Mouse (Mus musculus) cortical plate, adult 2 months (tissue): ENCODE data around the gene Apcs. TPM values are rescaled to one million over a fixed set of nuclear protein-coding genes. Genes with fewer than 3 reads are reported as not detected.

Experiments used
- H3K27ac ChIP-seq: fragments of 200-500 bp; 2 replicates; pipeline ENCODE4 v1.5.1; 2012; ENCODE audit warnings: low read length, control low read depth, inconsistent platforms; ENCODE audit not compliant: insufficient read depth
- H3K4me1 ChIP-seq: fragments of 200-500 bp; 2 replicates; pipeline ENCODE4 v1.6.1; 2011; ENCODE audit warnings: low read length; ENCODE audit not compliant: control insufficient read depth, insufficient read depth
- H3K4me3 ChIP-seq: fragments of 200-500 bp; 2 replicates; pipeline ENCODE4 v1.5.1; 2011; ENCODE audit warnings: mild to moderate bottlenecking, low read length, control low read depth; ENCODE audit not compliant: insufficient read depth
- CTCF ChIP-seq: fragments of 200-500 bp; IDR thresholded peaks from 2 replicates; pipeline ENCODE4 v1.5.1; 2011; ENCODE audit warnings: mild to moderate bottlenecking, control low read depth, low read length; ENCODE audit not compliant: insufficient read depth; ENCODE audit errors: extremely low read depth
- POLR2A ChIP-seq: fragments of 200-500 bp; IDR thresholded peaks from 2 replicates; pipeline ENCODE4 v1.6.1; 2011; ENCODE audit warnings: mild to moderate bottlenecking, low read length, control low read depth; ENCODE audit not compliant: insufficient read depth; ENCODE audit errors: extremely low read depth
- polyA plus RNA-seq: library from polyadenylated mRNA; depleted of rRNA; stranded (reverse); fragments of >200 nt; gene quantifications from 2 replicates; pipeline ENCODE4 v1.2.3, GENCODE M21; 2012; rRNA removed

Gene Apcs
- not detected in 2 replicates for polyA plus RNA-seq

GRCm38 (mm10) chr1:172894777-172895357 is at the start of gene Apcs:
Apcs (minus strand) TSS chr1:172895041.
- no peak for TF ChIP-seq POLR2A
- no peak for TF ChIP-seq CTCF
- Histone ChIP-seq H3K27ac (no peak within 1 kb of the TSS), H3K4me1 (no peaks in the 10 kb centered on the region), H3K4me3 (no peak within 1 kb of the TSS)

DNA sequence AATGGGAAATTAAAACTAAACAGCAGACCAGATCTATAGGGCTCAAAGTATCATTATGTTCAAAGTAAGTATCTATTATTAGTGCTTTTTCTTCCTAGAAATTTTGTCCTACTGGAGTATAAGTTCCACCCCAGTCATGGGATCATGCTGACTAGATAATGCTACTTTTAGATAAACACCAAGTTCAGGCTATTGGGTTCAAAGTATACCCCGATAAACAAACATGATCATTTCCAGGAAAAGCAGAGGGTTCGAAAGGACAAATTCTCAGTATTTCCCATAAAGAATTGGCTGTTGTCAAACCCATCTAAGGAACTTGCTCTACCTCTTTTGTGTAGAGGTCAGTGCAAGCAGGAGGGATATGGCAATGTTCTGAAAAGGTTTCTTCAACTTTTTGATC is 37.4 kb upstream of the Apcs start:
- no peak for TF ChIP-seq POLR2A
- TF ChIP-seq CTCF: no peak
- Histone ChIP-seq H3K4me3 (no peak overlapping the region), H3K27ac (no peak overlapping the region), H3K4me1 (no peaks in the 10 kb centered on the region)

DNA sequence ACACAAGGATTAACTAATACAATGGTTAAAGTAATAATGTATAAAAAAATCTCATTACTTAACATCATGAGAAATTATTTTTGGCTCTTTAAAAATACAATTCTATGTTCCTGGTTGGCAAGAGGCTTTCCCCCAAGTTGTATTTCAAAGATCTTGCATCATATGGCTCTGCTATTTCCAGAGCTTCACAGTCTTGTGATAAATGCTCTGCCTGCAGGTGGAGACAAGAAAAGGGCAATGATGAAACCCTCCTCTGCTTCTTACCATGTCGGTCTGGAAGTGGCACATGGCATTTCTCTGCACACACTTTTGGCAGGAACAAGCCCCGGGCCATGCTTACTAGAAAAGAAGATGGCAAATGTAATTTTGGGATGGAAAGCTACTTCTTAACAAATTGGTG is 23.6 kb upstream of the Apcs start:
- Histone ChIP-seq H3K27ac (no peak overlapping the region), H3K4me3 (no peak overlapping the region), H3K4me1 (no peaks in the 10 kb centered on the region)
- no peak for TF ChIP-seq CTCF
- TF ChIP-seq POLR2A: no peak

- TF ChIP-seq CTCF: no peak
- TF ChIP-seq POLR2A: no peak
- no peak overlapping the region for H3K4me3 ChIP-seq
- no peaks in the 10 kb centered on the region for H3K4me1 ChIP-seq
- H3K27ac ChIP-seq: no peak overlapping the region
Measured at GRCm38 (mm10) chr1:172917115-172917514, 22.3 kb upstream of the Apcs start.

GRCm38 (mm10) chr1:172903313-172903712 is 8.5 kb upstream of the Apcs start:
- H3K4me3 ChIP-seq: no peak overlapping the region
- no peak for TF ChIP-seq CTCF
- no peak for TF ChIP-seq POLR2A
- H3K4me1 ChIP-seq: no peaks in the 10 kb centered on the region
- H3K27ac ChIP-seq: no peak overlapping the region

- Histone ChIP-seq H3K4me1 (no peaks in the 10 kb centered on the region), H3K27ac (no peak overlapping the region), H3K4me3 (no peak overlapping the region)
- TF ChIP-seq CTCF: no peak
- TF ChIP-seq POLR2A: no peak
Measured at GRCm38 (mm10) chr1:172895435-172895834, 594 bp upstream of the Apcs start.

DNA sequence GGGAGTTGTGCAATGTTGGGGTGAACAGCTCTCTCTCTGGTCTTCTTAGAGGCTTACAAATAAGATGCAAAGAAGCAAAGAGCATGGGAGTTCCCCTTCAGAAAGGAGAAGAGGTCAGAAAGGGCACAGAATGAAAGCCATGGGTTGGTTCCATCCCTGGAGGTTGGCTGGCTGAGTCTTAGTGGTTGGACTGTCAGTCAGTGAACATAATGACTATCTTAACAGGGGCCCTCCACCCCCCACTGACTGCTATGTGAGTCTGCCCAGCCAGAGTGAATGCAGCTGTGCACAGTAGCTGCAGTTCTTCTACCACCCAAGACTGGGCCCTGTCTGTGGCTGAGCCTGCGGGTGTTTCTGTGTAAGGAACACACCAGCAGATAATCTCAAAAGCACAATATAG is 18.2 kb downstream of the Apcs start:
- Histone ChIP-seq H3K27ac (no peak overlapping the region), H3K4me3 (no peak overlapping the region), H3K4me1 (no peaks in the 10 kb centered on the region)
- TF ChIP-seq POLR2A (no peak), CTCF (no peak)

GRCm38 (mm10) chr1:172875265-172875664 is 19.6 kb downstream of the Apcs start:
- Histone ChIP-seq H3K27ac (no peak overlapping the region), H3K4me1 (no peaks in the 10 kb centered on the region), H3K4me3 (no peak overlapping the region)
- TF ChIP-seq POLR2A (no peak), CTCF (no peak)

DNA sequence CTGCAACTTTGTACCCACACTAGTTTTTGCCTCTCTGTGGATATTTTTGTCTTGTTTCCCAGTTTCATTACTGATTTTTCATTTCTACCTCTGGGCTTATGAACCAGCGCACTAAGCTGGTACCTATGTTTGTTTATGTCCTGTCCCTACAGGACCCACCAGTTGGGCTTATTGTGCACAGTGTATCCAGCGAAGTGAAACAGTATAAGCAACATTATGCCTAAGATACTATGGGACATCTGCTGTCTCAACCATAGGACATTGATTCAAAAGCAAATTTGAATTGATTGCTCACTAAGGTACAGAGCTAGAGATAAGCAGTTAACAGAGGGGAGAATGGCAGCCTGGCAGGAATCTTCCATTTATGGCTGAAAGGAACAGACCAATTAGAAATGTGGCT is 46.7 kb downstream of the Apcs start:
- no peak for TF ChIP-seq POLR2A
- no peak for TF ChIP-seq CTCF
- Histone ChIP-seq H3K27ac (no peak overlapping the region), H3K4me1 (no peaks in the 10 kb centered on the region), H3K4me3 (no peak overlapping the region)

DNA sequence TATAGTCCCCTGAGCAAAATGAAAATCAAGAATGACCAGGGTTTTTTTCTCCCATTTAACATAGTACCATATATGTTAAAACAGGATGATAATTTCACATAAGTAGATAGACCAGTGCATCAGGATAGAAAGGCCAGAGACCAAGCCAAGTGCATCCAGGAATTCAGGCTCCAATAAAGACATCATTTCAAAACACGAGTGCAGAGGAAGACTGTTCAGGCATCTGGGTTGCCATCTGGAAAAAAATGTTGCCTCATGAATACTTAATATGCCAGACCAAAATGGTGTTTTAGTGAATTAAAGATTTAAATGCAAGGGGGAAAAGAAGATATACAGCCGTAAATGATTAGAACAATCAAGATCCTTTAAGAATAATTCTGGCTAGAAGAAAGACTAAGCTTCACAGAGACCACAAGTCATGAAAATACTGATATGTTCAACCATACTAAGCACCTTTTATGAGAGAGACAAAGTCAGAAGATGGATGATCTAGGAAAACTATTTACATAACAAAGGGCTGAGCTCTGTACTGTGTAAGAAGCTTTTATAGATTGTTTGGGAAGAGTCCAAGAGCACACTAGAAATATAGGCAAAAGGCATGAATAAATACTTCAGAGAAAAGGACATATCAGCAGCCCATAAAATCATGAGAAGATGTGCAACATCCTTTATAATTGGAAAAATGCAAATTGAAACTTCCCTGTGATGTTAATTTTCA is 47.6 kb downstream of the Apcs start:
- H3K4me1 ChIP-seq: no peaks in the 10 kb centered on the region
- no peak overlapping the region for H3K4me3 ChIP-seq
- H3K27ac ChIP-seq: no peak overlapping the region
- TF ChIP-seq CTCF: no peak
- TF ChIP-seq POLR2A: no peak

Other genes with a start within 250 kb of the Apcs start
- gene Crp, start 197.0 kb downstream of the Apcs start, polyA plus RNA-seq: not detected in 2 replicates
- not detected in 2 replicates for gene Olfr16, start 55.4 kb upstream of the Apcs start, polyA plus RNA-seq
- not detected in 2 replicates for gene Olfr1408, start 242.3 kb upstream of the Apcs start, polyA plus RNA-seq